Mouse (Mus musculus) brown adipose tissue, adult 24 weeks (tissue): ENCODE data around the gene Abhd17c. TPM values are rescaled to one million over a fixed set of nuclear protein-coding genes. Genes with fewer than 3 reads are reported as not detected.
"Not testable (repeated sequence)": the region's sequence is repeated elsewhere in the genome, so short reads cannot be mapped to it uniquely, and the experiment has no call there.

Experiments used
- H3K27ac ChIP-seq: fragments of 200-500 bp; replicated peaks from 2 replicates; pipeline ENCODE4 v1.5.1; 2012; ENCODE audit warnings: low read depth, mild to moderate bottlenecking, low read length
- H3K4me1 ChIP-seq: fragments of 200-500 bp; 2 replicates; pipeline ENCODE4 v1.6.1; 2012; ENCODE audit warnings: low read length, mixed read lengths; ENCODE audit not compliant: control insufficient read depth, insufficient read depth, insufficient read length
- H3K4me3 ChIP-seq: fragments of 200-500 bp; 2 replicates; pipeline ENCODE4 v1.5.1; 2012; ENCODE audit warnings: low read depth, mild to moderate bottlenecking, low read length, moderate library complexity; ENCODE audit not compliant: insufficient read depth
- polyA plus RNA-seq: library from polyadenylated mRNA; stranded (reverse); fragments of >200 nt; gene quantifications from 2 replicates; pipeline ENCODE4 v1.2.4, GENCODE M21; 2012; ENCODE audit not compliant: missing spikeins, insufficient read depth, insufficient read length

The Abhd17c gene
- 32.5 and 44.2 TPM in 2 replicates for polyA plus RNA-seq

DNA sequence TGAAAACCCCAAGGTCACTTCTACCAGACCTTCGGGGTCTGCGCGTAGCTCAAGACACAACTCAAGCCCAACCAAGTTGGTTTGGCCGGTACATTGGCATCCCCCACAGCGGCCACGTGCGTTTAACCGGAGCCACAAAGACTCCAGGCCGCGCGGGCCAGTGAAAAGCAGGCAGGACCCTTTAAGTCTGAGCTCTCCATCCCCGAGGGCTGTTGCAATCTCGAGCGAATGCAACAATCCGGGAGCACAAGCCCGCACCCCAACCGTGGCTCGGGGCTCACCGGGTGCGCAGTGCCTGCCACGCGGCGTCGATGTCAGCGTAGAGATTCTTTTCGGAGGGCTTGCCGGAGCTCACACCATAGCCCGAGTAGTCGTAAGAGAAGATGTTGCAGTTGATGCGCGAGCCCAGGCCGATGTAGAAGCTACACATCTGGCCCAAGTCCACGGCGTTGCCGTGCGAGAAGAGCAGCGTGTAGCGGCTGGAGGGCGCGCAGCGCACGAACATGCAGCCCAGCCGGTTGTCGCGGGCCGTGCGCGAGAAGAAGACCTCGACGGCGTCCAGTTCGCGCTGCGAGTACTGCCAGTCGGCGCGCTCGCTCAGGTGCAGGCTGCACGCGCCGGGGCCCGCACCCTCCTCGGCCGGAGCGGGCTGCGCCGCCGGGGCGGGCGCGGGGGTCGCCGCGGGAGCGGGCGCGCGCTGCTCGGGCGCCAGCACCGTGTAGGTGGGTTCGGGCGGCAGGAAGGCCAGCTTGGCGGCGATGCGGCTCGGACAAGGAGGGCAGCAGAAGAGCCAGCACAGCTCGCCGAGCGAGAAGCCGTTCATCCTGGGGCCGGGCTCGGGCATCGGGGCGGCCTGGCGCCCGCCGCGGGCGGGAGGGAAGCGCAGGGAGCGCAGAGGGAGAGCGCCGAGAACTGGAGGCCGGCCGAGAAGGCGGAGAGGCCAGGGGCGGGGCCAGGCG lies at the start of gene Abhd17c:
Abhd17c (minus strand) TSS at position 893 of the 959 bp plus-strand sequence.
- peak within 1 kb of the TSS; percentile 95 for H3K27ac ChIP-seq
- H3K4me1 ChIP-seq = peaks cover 12% of the 10 kb centered on the region; the same call in 1 of the 2 replicates
- peak within 1 kb of the TSS; percentile 76 for H3K4me3 ChIP-seq

DNA sequence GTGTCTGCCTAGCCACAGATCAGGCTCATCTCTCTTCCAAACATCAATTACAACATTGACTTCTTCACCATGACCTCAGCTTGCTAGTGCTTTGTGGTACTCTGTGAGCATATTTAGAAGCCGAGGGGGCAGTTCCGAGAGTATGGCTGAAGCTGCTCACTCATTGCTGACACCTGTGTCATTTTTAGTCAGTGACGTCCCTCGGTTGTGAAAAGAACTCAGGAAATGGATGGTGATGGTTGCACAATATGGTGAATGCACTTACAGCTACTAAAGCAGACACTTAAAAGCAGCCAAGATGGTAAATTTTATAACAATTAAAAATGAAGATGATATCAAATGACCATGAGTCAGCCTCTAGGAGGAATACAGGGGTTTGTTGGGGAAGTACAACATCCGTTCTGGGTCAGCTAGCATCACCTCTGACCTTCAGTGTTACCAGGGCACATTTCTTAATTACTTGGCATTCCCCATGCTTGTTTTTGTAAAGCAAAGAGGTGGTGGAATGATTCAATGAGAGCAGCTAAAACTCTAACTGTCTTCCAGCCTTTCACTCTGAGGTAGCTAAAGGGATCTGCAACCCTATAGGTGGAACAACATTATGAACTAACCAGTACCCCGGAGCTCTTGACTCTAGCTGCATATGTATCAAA lies 45.6 kb upstream of the Abhd17c start:
- no peak overlapping the region for H3K27ac ChIP-seq

DNA sequence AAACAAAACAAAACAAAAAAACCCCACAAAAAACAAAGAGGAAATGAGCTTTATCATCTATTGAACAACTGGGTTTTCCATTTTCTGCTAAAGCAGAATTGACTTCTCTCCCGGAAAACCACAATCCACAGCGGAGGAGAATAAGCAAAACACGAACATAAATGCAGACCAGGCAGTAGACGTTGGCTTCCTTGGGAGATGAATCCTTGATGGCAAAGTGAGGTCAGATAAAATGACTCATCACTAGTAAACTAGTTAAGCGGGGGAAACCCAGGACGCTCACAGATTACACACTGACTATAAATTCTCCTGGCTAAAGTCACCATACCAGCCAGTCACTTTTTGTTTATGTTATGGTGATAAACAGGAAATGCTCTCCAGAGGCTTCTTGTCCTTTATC lies 44.5 kb upstream of the Abhd17c start:
- no peaks in the 10 kb centered on the region for H3K4me1 ChIP-seq
- H3K4me3 ChIP-seq = no peak overlapping the region
- no peak overlapping the region for H3K27ac ChIP-seq

More for the DNA sequence above, 45.6 kb upstream of the Abhd17c start:
- Histone ChIP-seq H3K4me1 (no peaks in the 10 kb centered on the region), H3K4me3 (no peak overlapping the region)

DNA sequence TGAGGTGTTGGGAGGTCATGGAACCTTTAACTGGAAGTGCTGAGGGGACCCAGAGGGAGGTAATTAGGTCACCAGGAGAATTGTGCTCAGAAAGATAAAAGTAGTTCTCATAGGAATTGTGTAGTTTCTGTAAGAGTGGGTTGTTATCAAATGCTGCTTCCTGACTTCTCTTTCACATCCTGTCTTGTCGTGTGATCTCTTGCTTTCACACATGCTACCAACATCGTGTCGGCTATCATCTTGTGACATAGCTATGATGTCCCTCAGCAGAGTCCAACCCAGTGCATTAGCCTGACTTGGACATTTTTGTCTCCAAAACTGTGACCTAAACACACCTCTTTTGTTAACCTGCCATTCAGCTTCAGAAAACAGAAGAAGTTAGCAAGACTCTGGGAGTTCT lies 40.6 kb upstream of the Abhd17c start:
- Histone ChIP-seq H3K4me1 (no peaks in the 10 kb centered on the region), H3K4me3 (no peak overlapping the region), H3K27ac (no peak overlapping the region)

DNA sequence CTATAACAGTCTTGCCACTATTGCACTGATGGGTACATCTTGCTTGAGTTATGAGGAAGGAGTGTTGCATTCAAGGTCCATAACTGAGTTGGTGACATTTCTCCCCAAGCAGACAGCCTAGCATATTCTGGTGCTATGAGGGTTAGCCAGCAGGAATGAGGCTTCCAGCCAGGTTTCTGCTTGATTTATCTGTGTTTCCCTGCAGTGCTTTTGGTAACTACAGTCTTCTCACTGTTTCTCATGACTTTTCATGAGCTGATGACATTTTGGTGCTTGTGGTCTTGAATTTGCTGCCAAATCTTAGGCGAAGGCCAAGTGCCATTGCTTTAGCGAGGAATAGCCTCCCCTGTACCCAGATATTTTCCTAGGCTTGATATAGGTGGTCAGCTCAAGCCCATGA lies 39.8 kb upstream of the Abhd17c start:
- Histone ChIP-seq H3K4me1 (peaks cover 2% of the 10 kb centered on the region; the same call in 1 of the 2 replicates), H3K27ac (no peak overlapping the region), H3K4me3 (no peak overlapping the region)

DNA sequence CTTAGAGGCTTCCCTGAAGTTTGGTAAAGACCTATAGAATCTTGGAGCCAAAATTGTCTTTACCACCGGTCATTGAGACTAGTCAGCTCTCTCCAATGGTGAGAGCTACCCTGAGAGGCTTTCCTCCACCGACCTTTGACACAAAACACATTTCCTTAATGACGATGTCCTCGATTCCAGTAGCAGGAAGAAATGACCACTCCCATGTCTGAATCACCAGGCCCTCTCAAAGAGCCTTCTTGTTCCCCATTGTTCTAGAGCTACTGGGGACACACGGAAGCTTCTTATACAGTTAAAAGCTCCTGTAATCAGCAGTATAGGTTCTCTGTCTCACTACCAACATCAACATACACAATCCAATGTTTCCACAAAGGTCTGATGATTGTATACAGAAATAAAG lies 36.5 kb upstream of the Abhd17c start:
- Histone ChIP-seq H3K4me1 (peaks cover 2% of the 10 kb centered on the region; the same call in 1 of the 2 replicates), H3K27ac (no peak overlapping the region), H3K4me3 (no peak overlapping the region)

DNA sequence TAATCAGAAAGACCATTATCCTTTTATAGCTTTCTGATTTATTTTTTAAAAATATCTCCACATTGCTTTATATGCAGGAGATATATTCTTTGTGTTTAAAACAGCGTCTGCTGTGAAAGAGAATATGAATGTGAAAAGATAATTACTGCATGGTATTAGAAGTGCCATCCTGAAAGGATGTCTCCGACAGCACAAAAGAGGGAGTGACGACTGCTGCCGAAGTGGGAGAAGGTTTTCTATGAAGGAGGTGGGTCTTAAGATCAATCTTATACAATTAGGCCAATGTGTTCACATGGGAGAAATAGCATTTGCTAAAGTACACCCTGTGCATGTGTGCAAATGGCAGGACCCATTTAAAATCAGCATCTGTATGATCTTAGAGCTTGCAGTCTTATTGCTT lies 33.5 kb upstream of the Abhd17c start:
- Histone ChIP-seq H3K4me3 (no peak overlapping the region), H3K4me1 (peaks cover 2% of the 10 kb centered on the region; the same call in 1 of the 2 replicates), H3K27ac (no peak overlapping the region)

DNA sequence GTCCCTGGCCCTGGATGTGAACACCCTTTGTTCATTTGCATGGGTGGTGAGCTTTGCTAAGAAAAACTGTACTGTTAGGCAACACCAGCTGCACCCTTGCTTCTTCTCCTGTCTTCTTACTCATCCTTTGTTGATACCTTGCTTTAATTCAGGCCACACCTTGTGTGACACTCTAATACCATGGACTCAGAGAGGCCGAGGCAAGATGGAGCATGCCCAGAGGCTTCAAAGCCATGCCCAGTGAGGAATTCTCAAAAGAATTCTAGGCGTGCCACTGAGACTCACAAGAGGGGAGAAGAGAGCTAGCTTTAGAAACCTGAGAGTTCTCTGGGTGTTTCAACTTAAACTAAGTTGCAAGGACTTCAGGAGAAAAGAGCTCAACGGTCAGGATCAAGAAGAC lies 33.0 kb upstream of the Abhd17c start:
- Histone ChIP-seq H3K4me1 (peaks cover 2% of the 10 kb centered on the region; the same call in 1 of the 2 replicates), H3K4me3 (no peak overlapping the region), H3K27ac (no peak overlapping the region)

DNA sequence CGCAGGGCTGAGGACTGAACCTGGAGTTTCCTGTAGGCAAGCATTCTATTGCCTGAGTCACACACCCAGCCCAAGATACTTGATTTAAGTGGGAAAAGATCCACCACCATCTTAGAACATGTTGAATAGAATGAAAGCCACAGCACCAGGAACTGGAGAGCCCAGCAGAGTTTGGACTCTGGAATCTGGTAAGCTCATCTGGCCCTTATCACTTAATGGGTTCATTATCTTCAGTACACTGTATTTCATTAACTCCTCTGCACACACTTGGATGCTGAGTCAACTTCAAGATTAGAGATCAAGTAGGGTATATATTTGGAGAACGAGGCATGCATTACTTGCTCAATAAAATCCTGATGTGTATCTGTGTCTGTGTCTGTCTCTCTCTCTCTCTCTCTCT lies 27.1 kb upstream of the Abhd17c start:
- H3K4me3 ChIP-seq, H3K27ac ChIP-seq, H3K4me1 ChIP-seq: not testable (repeated sequence)

DNA sequence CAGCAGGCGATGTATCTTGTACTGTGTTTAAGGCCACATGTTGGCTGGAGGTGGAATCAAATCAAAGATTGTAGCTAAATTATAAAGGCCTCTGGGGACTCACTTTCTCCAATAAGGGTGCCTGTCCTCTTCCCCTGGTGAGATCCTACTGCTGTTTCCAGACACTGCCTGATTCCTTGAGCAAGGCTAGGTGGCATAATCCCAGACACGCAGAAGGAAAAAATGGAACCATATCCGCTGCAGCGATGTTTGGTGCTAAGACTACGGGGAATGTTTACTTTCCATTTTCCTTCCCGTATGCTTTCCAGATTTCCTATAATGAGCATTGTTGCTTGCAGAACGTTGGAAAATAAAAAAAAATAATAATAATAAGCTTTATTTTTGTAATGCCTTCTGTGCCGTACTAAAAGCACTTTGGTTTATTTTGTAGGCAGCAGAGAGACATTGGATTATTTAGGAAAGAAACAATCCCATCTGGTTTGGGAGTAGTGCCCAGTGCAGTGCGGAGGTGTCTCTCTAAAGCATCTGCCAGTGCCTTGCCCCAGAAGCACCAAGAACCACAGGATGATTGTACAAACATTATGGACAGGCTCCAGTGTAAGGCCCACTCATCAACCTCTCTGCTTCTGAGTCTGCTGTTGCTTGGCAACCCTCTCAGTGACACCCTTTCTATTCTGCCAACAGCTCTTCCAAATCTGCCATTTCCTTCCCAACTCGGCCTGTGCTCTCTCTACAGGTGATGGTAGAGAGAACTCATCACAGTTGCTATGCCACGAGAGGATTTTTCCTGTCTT lies 23.2 kb upstream of the Abhd17c start:
- no peak overlapping the region for H3K27ac ChIP-seq
- no peak overlapping the region for H3K4me3 ChIP-seq
- no peaks in the 10 kb centered on the region for H3K4me1 ChIP-seq

DNA sequence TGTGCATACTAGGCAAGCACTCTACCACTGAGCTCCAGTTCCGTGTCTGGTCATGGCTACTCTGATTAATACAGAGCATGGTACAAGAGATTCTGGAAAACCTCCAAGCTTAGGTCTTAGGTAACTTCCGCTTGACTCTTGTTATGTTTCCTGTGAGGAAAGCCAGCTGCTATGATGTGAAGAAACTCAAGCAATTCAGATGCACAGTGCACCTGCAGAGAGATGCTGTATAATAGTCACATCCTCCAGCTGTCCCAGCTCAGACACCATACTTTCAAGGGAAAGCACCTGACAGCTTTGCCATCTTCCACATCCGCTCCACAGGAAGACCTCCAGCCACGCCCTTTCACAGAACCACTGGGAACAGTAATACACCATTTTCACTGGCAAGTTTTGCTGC lies 21.7 kb upstream of the Abhd17c start:
- Histone ChIP-seq H3K4me1 (no peaks in the 10 kb centered on the region), H3K27ac (no peak overlapping the region), H3K4me3 (no peak overlapping the region)

DNA sequence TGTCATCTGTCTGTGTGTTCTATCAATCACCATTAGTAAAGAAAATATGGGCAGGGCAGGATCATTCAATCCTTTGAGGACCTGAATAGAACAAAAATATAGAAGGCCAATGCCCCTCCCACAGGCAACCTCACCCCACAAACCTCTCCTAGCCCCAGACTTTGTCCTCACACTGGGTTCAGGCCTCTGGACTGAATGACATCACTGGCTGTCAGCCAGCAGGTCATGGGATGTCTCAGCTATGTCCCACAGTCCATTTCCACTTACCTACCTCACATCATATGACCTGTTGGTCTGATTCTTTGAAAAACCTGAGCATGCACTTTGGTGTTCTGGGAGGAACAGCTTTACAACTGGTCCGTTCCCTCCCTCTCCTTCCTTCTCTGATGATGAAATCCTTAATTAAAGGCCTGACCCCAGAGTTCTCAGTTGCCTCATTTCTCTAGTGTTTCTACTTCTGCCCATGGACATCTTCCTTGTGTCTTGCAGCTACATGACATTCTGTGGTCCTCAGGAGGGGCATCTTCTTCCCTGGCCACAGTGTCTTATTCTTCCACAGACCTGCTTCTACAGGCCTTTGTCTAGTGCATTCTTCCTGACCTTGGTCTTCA lies 19.6 kb upstream of the Abhd17c start:
- no peak overlapping the region for H3K4me3 ChIP-seq
- no peak overlapping the region for H3K27ac ChIP-seq
- H3K4me1 ChIP-seq = no peaks in the 10 kb centered on the region

DNA sequence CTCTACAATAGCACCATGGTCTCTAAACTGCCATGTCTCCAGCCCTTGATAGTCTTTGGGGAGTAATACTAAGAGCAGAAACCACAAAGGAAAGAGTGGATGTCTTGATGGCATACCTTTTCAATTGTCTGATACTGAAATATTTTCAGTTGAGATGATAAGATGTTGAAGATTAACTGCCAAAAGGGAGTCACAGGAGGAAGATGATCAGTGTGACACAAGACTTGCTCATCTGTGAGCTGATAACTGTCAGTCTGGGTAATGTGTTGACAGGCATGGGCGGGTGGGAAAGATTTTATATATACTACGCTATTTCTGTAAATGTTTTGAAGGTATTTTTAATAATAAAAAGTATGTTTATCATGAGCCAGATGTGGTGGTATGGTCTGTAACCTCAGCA lies 16.7 kb upstream of the Abhd17c start:
- no peak overlapping the region for H3K27ac ChIP-seq

DNA sequence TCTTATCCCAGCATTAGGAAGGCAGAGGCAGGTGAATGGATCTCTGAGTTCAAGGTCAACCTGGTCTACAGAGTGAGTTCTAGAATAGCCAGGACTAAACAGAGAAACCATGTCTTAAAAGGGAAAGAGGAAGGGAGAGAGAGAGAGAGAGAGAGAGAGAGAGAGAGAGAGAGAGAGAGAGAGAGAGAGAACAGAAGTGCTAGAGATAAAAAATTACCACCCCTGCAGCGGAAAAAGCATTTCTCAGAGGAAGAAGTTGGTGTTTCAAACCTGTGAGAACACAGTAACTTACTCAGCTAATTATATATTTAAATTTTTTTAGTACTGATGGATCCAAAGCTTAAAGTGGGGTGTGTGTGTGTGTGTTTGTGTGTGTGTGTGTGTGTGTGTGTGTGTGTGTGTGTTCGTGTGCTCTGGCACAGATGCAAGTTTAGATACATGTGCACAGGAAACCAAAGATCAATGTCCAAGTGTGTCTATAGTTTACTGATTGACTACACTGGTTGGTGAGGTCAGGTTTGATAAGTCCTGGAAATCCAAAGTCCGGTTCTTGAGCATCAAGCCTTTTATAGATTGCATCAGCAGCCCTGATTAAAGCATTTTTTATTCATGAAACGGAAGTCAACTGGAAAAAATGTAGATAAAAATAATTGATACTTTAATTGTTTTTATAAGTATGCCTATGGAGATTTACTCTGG lies 15.2 kb upstream of the Abhd17c start:
- no peak overlapping the region for H3K4me3 ChIP-seq
- H3K4me1 ChIP-seq = no peaks in the 10 kb centered on the region; the same call in 1 of the 2 replicates
- no peak overlapping the region for H3K27ac ChIP-seq

More for the DNA sequence above, 16.7 kb upstream of the Abhd17c start:
- no peak overlapping the region for H3K4me3 ChIP-seq
- no peaks in the 10 kb centered on the region; the same call in 1 of the 2 replicates for H3K4me1 ChIP-seq
